Comparison of ENCODE assay signal across 8 mouse cellular contexts in genomic region chr1:67640353-67640752, GRCm38 (mm10).
A peak's percentile ranks its signal among the peaks of the same experiment; 100 is the strongest.
DNase-seq lines count a peak whose midpoint lies in the region; ATAC-seq and TF ChIP-seq lines count a peak whose summit lies in the region.

No protein-coding gene starts in this region.

- H3K79me2 ChIP-seq in CH12.LX (replicated peaks; ENCODE audit: control insufficient read depth, extremely low read depth, insufficient read depth, poor library complexity, severe bottlenecking): no peaks in the 10 kb centered on the region

- no peak for TF ChIP-seq EP300 in heart, postnatal 0 days (IDR thresholded peaks at IDR 0.05; ENCODE audit: low read depth)
- no peak for TF ChIP-seq EP300 in CH12.LX (IDR thresholded peaks at IDR 0.05; ENCODE audit: low read length)

- no peak; the same call in none of the 2 replicates for TF ChIP-seq RAD21 in CH12.LX (IDR thresholded peaks at IDR 0.05; ENCODE audit: low read depth, low read length)

- H3K4me2 ChIP-seq in heart, postnatal 0 days (ENCODE audit: low read depth, low read length): no peak overlapping the region
- no peak overlapping the region for H3K4me2 ChIP-seq in CH12.LX (ENCODE audit: insufficient read depth, low read depth, poor library complexity, severe bottlenecking)
- no peak overlapping the region for H3K4me2 ChIP-seq in intestine, embryonic 15.5 days (replicated peaks)
- H3K4me2 ChIP-seq in stomach, embryonic 14.5 days (replicated peaks; ENCODE audit: low read depth, low read length): no peak overlapping the region

- no peak for TF ChIP-seq POLR2A in CH12.LX (IDR thresholded peaks at IDR 0.05; ENCODE audit: low read depth, low read length)

- H3K9ac ChIP-seq in heart, postnatal 0 days (replicated peaks; ENCODE audit: low read depth, low read length): no peak overlapping the region
- H3K9ac ChIP-seq in CH12.LX (ENCODE audit: insufficient read depth, low read depth): no peak overlapping the region
- no peak overlapping the region for H3K9ac ChIP-seq in intestine, embryonic 15.5 days
- H3K9ac ChIP-seq in stomach, embryonic 14.5 days (replicated peaks; ENCODE audit: low read depth, low read length): no peak overlapping the region

- peak; percentile 23 for DNase-seq in heart, postnatal 0 days (ENCODE audit: low spot score)
- no peak for DNase-seq in heart, adult 9 months (ENCODE audit: low spot score in 2 of 2)
- DNase-seq in CH12.LX (ENCODE audit: extremely low read depth): no peak
- peak; percentile 18 for DNase-seq in c-Kit-positive CD71-negative TER-119-negative erythroid progenitor cells, embryonic 14.5 days (ENCODE audit: low read depth)
- no peak for DNase-seq in yolk sac, embryonic 10.5 days (ENCODE audit: low spot score)
- no peak for DNase-seq in layer of hippocampus, postnatal 25 days (ENCODE audit: extremely low spot score in 1 of 2, low spot score in 1 of 2)

- TF ChIP-seq CTCF in heart, postnatal 0 days (IDR thresholded peaks at IDR 0.05; ENCODE audit: low read depth): peak; percentile 71
- TF ChIP-seq CTCF in CH12.LX (conservative IDR thresholded peaks at IDR 0.05 in 1 of 2, IDR thresholded peaks at IDR 0.05 in 1 of 2; ENCODE audit: low read depth in 2 of 2, low read length in 2 of 2): peak in 1 of 2 experiments; percentile 24; a peak in 1 of 4 replicates

- no peaks in the 10 kb centered on the region for H3K4me1 ChIP-seq in heart, postnatal 0 days (ENCODE audit: control insufficient read depth, insufficient read depth)
- no peaks in the 10 kb centered on the region for H3K4me1 ChIP-seq in CH12.LX (ENCODE audit: control insufficient read depth in 1 of 2, insufficient read depth in 2 of 2)
- H3K4me1 ChIP-seq in intestine, embryonic 15.5 days (replicated peaks): no peaks in the 10 kb centered on the region
- H3K4me1 ChIP-seq in stomach, embryonic 14.5 days (ENCODE audit: control insufficient read depth, insufficient read depth, low read length): no peaks in the 10 kb centered on the region

- ATAC-seq in heart, postnatal 0 days (ENCODE audit: insufficient read depth, low read depth): no peak
- peak; percentile 71 for ATAC-seq in intestine, embryonic 15.5 days
- 0 out of 2 replicates have a peak, but pooled peaks have one; percentile 61 for ATAC-seq in stomach, embryonic 14.5 days (ENCODE audit: insufficient number of reproducible peaks, insufficient read depth, low FRiP score, low read depth)

- H3K27ac ChIP-seq in heart, postnatal 0 days (ENCODE audit: low read depth): no peak overlapping the region
- no peak overlapping the region for H3K27ac ChIP-seq in CH12.LX (ENCODE audit: insufficient read depth, low read depth)
- no peak overlapping the region for H3K27ac ChIP-seq in intestine, embryonic 15.5 days
- no peak overlapping the region for H3K27ac ChIP-seq in stomach, embryonic 14.5 days (ENCODE audit: low read length)

- H3K27me3 ChIP-seq in heart, postnatal 0 days (ENCODE audit: control insufficient read depth, insufficient read depth, low read length): no peaks in the 10 kb centered on the region
- no peaks in the 10 kb centered on the region for H3K27me3 ChIP-seq in CH12.LX (replicated peaks)
- no peaks in the 10 kb centered on the region for H3K27me3 ChIP-seq in intestine, embryonic 15.5 days (replicated peaks)
- H3K27me3 ChIP-seq in stomach, embryonic 14.5 days (ENCODE audit: control insufficient read depth, insufficient read depth, low read length): no peaks in the 10 kb centered on the region

- dilution Hi-C loops in CH12.LX (cut with MboI; ENCODE audit: extremely low pct_ligation_motif_present, extremely low pct_unique_long_range_greater_than_20kb, low sequenced_read_pairs): no loop called here

- no peak overlapping the region for H3K4me3 ChIP-seq in heart, postnatal 0 days (ENCODE audit: low read depth, low read length)
- H3K4me3 ChIP-seq in CH12.LX (replicated peaks in 1 of 3; ENCODE audit: low read depth in 2 of 3, low read length in 2 of 3, poor library complexity in 1 of 3): no peak overlapping the region
- no peak overlapping the region for H3K4me3 ChIP-seq in intestine, embryonic 15.5 days (replicated peaks)
- no peak overlapping the region for H3K4me3 ChIP-seq in stomach, embryonic 14.5 days (ENCODE audit: low read depth, low read length)

- no peaks in the 10 kb centered on the region for H3K36me3 ChIP-seq in heart, postnatal 0 days (replicated peaks; ENCODE audit: control insufficient read depth, insufficient read depth, low read length)
- H3K36me3 ChIP-seq in CH12.LX (replicated peaks in 1 of 2; ENCODE audit: control insufficient read depth in 1 of 2, insufficient read depth in 1 of 2, low read length in 1 of 2): no peaks in the 10 kb centered on the region
- no peaks in the 10 kb centered on the region for H3K36me3 ChIP-seq in intestine, embryonic 15.5 days
- H3K36me3 ChIP-seq in stomach, embryonic 14.5 days (ENCODE audit: control insufficient read depth, insufficient read depth, low read length): no peaks in the 10 kb centered on the region

- no peaks in the 10 kb centered on the region for H3K9me3 ChIP-seq in heart, postnatal 0 days (replicated peaks; ENCODE audit: control insufficient read depth, low read length)
- H3K9me3 ChIP-seq in CH12.LX (replicated peaks; ENCODE audit: low read length): peaks cover 29% of the 10 kb centered on the region
- no peaks in the 10 kb centered on the region for H3K9me3 ChIP-seq in intestine, embryonic 15.5 days
- no peaks in the 10 kb centered on the region for H3K9me3 ChIP-seq in stomach, embryonic 14.5 days (ENCODE audit: control insufficient read depth, low read depth, low read length)

- in situ Hi-C loops in CH12.LX (cut with MboI; ENCODE audit: low pct_ligation_motif_present, low pct_unique_long_range_greater_than_20kb, low sequenced_read_pairs): no loop called here

- WGBS in heart, postnatal 0 days: 17% methylated on average over 9 of the region's 9 CpGs
- 17% methylated on average over 9 of the region's 9 CpGs for WGBS in intestine, embryonic 15.5 days
- 18% methylated on average over 9 of the region's 9 CpGs for WGBS in stomach, embryonic 14.5 days

TF ChIP-seq in CH12.LX, 34 proteins besides CTCF, POLR2A, EP300 and RAD21:
- TF ChIP-seq SMC3 (IDR thresholded peaks at IDR 0.05; ENCODE audit: low read depth, low read length) (0 out of 2 replicates have a peak, but pooled peaks have one; percentile 4), ZNF384 (IDR thresholded peaks at IDR 0.05; ENCODE audit: low read depth, low read length) (no peak)

Comparison
In these comparisons a context has a peak if more than half of its experiments do, and no peak if none do; other contexts are left out.
1. DNase-seq: peak in heart, postnatal 0 days (single experiment) and c-Kit-positive CD71-negative TER-119-negative erythroid progenitor cells, embryonic 14.5 days (single experiment); none in heart, adult 9 months (0 of 2), CH12.LX (single experiment), yolk sac, embryonic 10.5 days (single experiment) and layer of hippocampus, postnatal 25 days (0 of 2).